Mouse (Mus musculus) MEL (cell line): ENCODE measurements around the gene Capn6.

Experiments used
- CHD2 ChIP-seq: IDR thresholded peaks from 2 replicates; pipeline ENCODE4 v1.6.1; 2011; ENCODE audit warnings: low read length, improper control_type of control experiment
- CTCF ChIP-seq, 3 experiments: IDR thresholded peaks in 2 of 3; conservative IDR thresholded peaks in 1 of 3; 2 replicates each; pipeline ENCODE4 v1.5.1; 2011 to 2012; ENCODE audit warnings: low read length in 3 of 3, low read depth in 2 of 3, mild to moderate bottlenecking in 2 of 3, improper control_type of control experiment in 1 of 3, inconsistent platforms in 1 of 3, mixed read lengths in 1 of 3, moderate library complexity in 1 of 3; ENCODE audit not compliant: control insufficient read depth in 1 of 3, insufficient read depth in 1 of 3, poor library complexity in 1 of 3, severe bottlenecking in 1 of 3
- EP300 ChIP-seq, 2 experiments: IDR thresholded peaks; 2 replicates each; pipeline ENCODE4 v1.6.1; 2011; ENCODE audit warnings: improper control_type of control experiment in 2 of 2, low read length in 2 of 2, low read depth in 1 of 2, mild to moderate bottlenecking in 1 of 2
- HCFC1 ChIP-seq: IDR thresholded peaks from 2 replicates; pipeline ENCODE4 v1.6.1; 2012; ENCODE audit warnings: low read depth, mild to moderate bottlenecking, inconsistent platforms, low read length, improper control_type of control experiment, moderate library complexity
- MAFK ChIP-seq: IDR thresholded peaks from 2 replicates; pipeline ENCODE4 v1.6.1; 2011; ENCODE audit warnings: low read depth, mild to moderate bottlenecking, low read length, improper control_type of control experiment, borderline replicate concordance
- MAZ ChIP-seq: IDR thresholded peaks from 2 replicates; pipeline ENCODE4 v1.6.1; 2012; ENCODE audit warnings: low read depth, mild to moderate bottlenecking, inconsistent platforms, low read length, improper control_type of control experiment
- NELFE ChIP-seq: IDR thresholded peaks from 2 replicates; pipeline ENCODE4 v1.6.1; 2011; ENCODE audit warnings: low read depth, low read length, improper control_type of control experiment
- POLR2A ChIP-seq, 2 experiments: IDR thresholded peaks; 2 replicates each; pipeline ENCODE4 v1.6.1; 2011 to 2012; ENCODE audit warnings: low read length in 2 of 2, mild to moderate bottlenecking in 2 of 2, control low read depth in 1 of 2, improper control_type of control experiment in 1 of 2, low read depth in 1 of 2, moderate library complexity in 1 of 2; ENCODE audit not compliant: control insufficient read depth in 1 of 2, insufficient read depth in 1 of 2, poor library complexity in 1 of 2
- SMC3 ChIP-seq: IDR thresholded peaks from 2 replicates; pipeline ENCODE4 v1.6.1; 2011; ENCODE audit warnings: low read depth, low read length, improper control_type of control experiment
- TBP ChIP-seq: IDR thresholded peaks from 2 replicates; pipeline ENCODE4 v1.8.0; 2011; ENCODE audit warnings: low read depth, low read length, improper control_type of control experiment
- TCF12 ChIP-seq: IDR thresholded peaks from 2 replicates; pipeline ENCODE4 v1.6.1; 2014; ENCODE audit warnings: low read depth, mild to moderate bottlenecking, inconsistent platforms, low read length, improper control_type of control experiment, moderate library complexity
- UBTF ChIP-seq: IDR thresholded peaks from 2 replicates; pipeline ENCODE4 v1.6.1; 2012; ENCODE audit warnings: low read depth, mild to moderate bottlenecking, inconsistent platforms, low read length, improper control_type of control experiment, moderate library complexity, borderline replicate concordance; ENCODE audit not compliant: insufficient read depth
- USF1 ChIP-seq: IDR thresholded peaks from 2 replicates; pipeline ENCODE4 v1.6.1; 2014; ENCODE audit warnings: low read depth, mild to moderate bottlenecking, inconsistent platforms, low read length, improper control_type of control experiment, moderate library complexity
- USF2 ChIP-seq, 2 experiments: IDR thresholded peaks; 2 replicates each; pipeline ENCODE4 v1.6.1; 2011 to 2012; ENCODE audit warnings: improper control_type of control experiment in 2 of 2, low read length in 2 of 2, borderline replicate concordance in 1 of 2, inconsistent platforms in 1 of 2, low read depth in 1 of 2, mild to moderate bottlenecking in 1 of 2; ENCODE audit not compliant: insufficient read depth in 1 of 2

- TF ChIP-seq CTCF (IDR thresholded peaks at IDR 0.05 in 2 of 3, conservative IDR thresholded peaks at IDR 0.05 in 1 of 3; ENCODE audit: control insufficient read depth in 1 of 3, insufficient read depth in 1 of 3, low read depth in 2 of 3, low read length in 3 of 3, poor library complexity in 1 of 3, severe bottlenecking in 1 of 3): no peak
- no peak for TF ChIP-seq CHD2
- no peak for TF ChIP-seq EP300 (IDR thresholded peaks at IDR 0.05; ENCODE audit: low read depth in 1 of 2, low read length in 2 of 2)
- TF ChIP-seq POLR2A (IDR thresholded peaks at IDR 0.05; ENCODE audit: control insufficient read depth in 1 of 2, insufficient read depth in 1 of 2, low read depth in 1 of 2, low read length in 2 of 2, poor library complexity in 1 of 2): no peak
- no peak for TF ChIP-seq HCFC1
- no peak for TF ChIP-seq SMC3
- no peak for TF ChIP-seq MAZ
- no peak for TF ChIP-seq UBTF
- TF ChIP-seq TBP: no peak
- no peak for TF ChIP-seq TCF12
- no peak for TF ChIP-seq USF2 (IDR thresholded peaks at IDR 0.05; ENCODE audit: borderline replicate concordance in 1 of 2, insufficient read depth in 1 of 2, low read depth in 1 of 2, low read length in 2 of 2)
- TF ChIP-seq MAFK: no peak
- no peak for TF ChIP-seq NELFE
- no peak for TF ChIP-seq USF1
These were observed at the start of gene Capn6 for GRCm38 (mm10) chrX:143827212-143827611.
